Mouse (Mus musculus): ENCODE measurements around the gene Armc9. TPM values are rescaled to one million over a fixed set of nuclear protein-coding genes. Genes with fewer than 3 reads are reported as not detected.

Gene Armc9
- total RNA-seq (2014; fragmentation: Nextera tagmentation), result 0.80 and 1.7 TPM in 2 replicates
- total RNA-seq (2017), result 1.2 and 3.7 TPM in 2 replicates

- ATAC-seq (replicated peaks; ENCODE audit: poor library complexity, severe bottlenecking), result peak; percentile 98
These were observed at the start of gene Armc9 for GRCm38 (mm10) chr1:86154133-86154823. Gene Armc9 (plus strand): TSS chr1:86154780.

- no peak for ATAC-seq (replicated peaks; ENCODE audit: poor library complexity, severe bottlenecking)
These were observed 49.5 kb upstream of the Armc9 start for GRCm38 (mm10) chr1:86105054-86105453.

- no peak for ATAC-seq (replicated peaks; ENCODE audit: poor library complexity, severe bottlenecking)
These were observed 42.8 kb upstream of the Armc9 start, which contains the start of gene Htr2b for GRCm38 (mm10) chr1:86111779-86112178. Gene Htr2b (minus strand): TSS chr1:86111970.

- ATAC-seq (replicated peaks; ENCODE audit: poor library complexity, severe bottlenecking), result no peak
These were observed 40.4 kb upstream of the Armc9 start for GRCm38 (mm10) chr1:86114141-86114540.

GRCm38 (mm10) chr1:86119549-86119948, 35.0 kb upstream of the Armc9 start:
- ATAC-seq (replicated peaks; ENCODE audit: poor library complexity, severe bottlenecking), result no peak

- no peak for ATAC-seq (replicated peaks; ENCODE audit: poor library complexity, severe bottlenecking)
These were observed 28.5 kb upstream of the Armc9 start for GRCm38 (mm10) chr1:86126036-86126435.

- no peak for ATAC-seq (replicated peaks; ENCODE audit: poor library complexity, severe bottlenecking)
These were observed 21.2 kb upstream of the Armc9 start, which contains the start of gene Gm21972 for GRCm38 (mm10) chr1:86133337-86133736. Gene Gm21972 (plus strand): TSS chr1:86133637.

GRCm38 (mm10) chr1:86135315-86135714, 19.3 kb upstream of the Armc9 start:
- ATAC-seq (replicated peaks; ENCODE audit: poor library complexity, severe bottlenecking), result no peak

- ATAC-seq (replicated peaks; ENCODE audit: poor library complexity, severe bottlenecking), result no peak
These were observed 13.5 kb upstream of the Armc9 start for GRCm38 (mm10) chr1:86141081-86141480.

- no peak for ATAC-seq (replicated peaks; ENCODE audit: poor library complexity, severe bottlenecking)
These were observed 11.4 kb upstream of the Armc9 start for GRCm38 (mm10) chr1:86143165-86143564.

- peak; percentile 77 for ATAC-seq (replicated peaks; ENCODE audit: poor library complexity, severe bottlenecking)
These were observed 10.3 kb upstream of the Armc9 start for GRCm38 (mm10) chr1:86144001-86144944.

- ATAC-seq (replicated peaks; ENCODE audit: poor library complexity, severe bottlenecking), result no peak
These were observed 8.3 kb upstream of the Armc9 start for GRCm38 (mm10) chr1:86146293-86146692.

GRCm38 (mm10) chr1:86147557-86147956, 7.0 kb upstream of the Armc9 start:
- ATAC-seq (replicated peaks; ENCODE audit: poor library complexity, severe bottlenecking), result peak; percentile 56

GRCm38 (mm10) chr1:86148161-86148560, 6.4 kb upstream of the Armc9 start:
- no peak for ATAC-seq (replicated peaks; ENCODE audit: poor library complexity, severe bottlenecking)

GRCm38 (mm10) chr1:86150929-86151328, 3.7 kb upstream of the Armc9 start:
- no peak for ATAC-seq (replicated peaks; ENCODE audit: poor library complexity, severe bottlenecking)

- ATAC-seq (replicated peaks; ENCODE audit: poor library complexity, severe bottlenecking), result no peak
These were observed 3.2 kb upstream of the Armc9 start for GRCm38 (mm10) chr1:86151376-86151775.

GRCm38 (mm10) chr1:86152618-86153017, 2.0 kb upstream of the Armc9 start:
- no peak for ATAC-seq (replicated peaks; ENCODE audit: poor library complexity, severe bottlenecking)

- ATAC-seq (replicated peaks; ENCODE audit: poor library complexity, severe bottlenecking), result no peak
These were observed 214 bp downstream of the Armc9 start for GRCm38 (mm10) chr1:86154824-86155164.

- no peak for ATAC-seq (replicated peaks; ENCODE audit: poor library complexity, severe bottlenecking)
These were observed 1.5 kb downstream of the Armc9 start for GRCm38 (mm10) chr1:86156075-86156474.

GRCm38 (mm10) chr1:86156595-86156994, 2.0 kb downstream of the Armc9 start:
- no peak for ATAC-seq (replicated peaks; ENCODE audit: poor library complexity, severe bottlenecking)

- ATAC-seq (replicated peaks; ENCODE audit: poor library complexity, severe bottlenecking), result no peak
These were observed 5.5 kb downstream of the Armc9 start for GRCm38 (mm10) chr1:86160059-86160458.
